Mouse (Mus musculus): ENCODE measurements at regions not wholly inside any gene's neighbourhood (a gene's known extent, or its start where the extent isn't known, plus 50 kb on each side); places are given as distances from the start of the nearest gene placed in this dataset.

DNA sequence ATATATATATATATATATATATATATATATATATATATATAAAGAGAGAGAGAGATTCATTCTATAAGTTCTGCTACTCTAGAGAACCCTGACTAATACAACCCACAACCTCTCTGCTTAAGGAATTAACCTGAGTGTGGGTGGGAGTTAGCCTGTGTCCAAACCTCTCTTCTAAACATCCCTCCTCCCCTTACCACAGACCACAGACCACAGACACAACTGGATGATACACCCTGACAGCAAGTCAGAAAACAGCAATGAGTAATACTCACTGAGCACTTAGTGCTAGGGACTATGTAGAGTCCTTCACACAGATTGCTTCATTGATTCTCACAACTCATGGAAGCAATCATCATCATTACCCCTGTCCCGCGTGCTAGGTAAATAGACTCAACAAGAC, 306.7 kb upstream of the Gm6657 start:
- TF ChIP-seq CTCF (IDR thresholded peaks at IDR 0.05; ENCODE audit: low read depth, low read length) (no peak), POLR2AphosphoS5 (IDR thresholded peaks at IDR 0.05; ENCODE audit: insufficient replicate concordance, low read depth, low read length) (no peak), TAL1 (conservative IDR thresholded peaks at IDR 0.05; ENCODE audit: low read depth, low read length) (no peak)
